Mouse (Mus musculus) inflammation-experienced regulatory T-cells, adult 16 weeks (primary cell): Measurements from ENCODE around the gene Plcb3. TPM values are rescaled to one million over a fixed set of nuclear protein-coding genes. Genes with fewer than 3 reads are reported as not detected.

Source experiments
- polyA plus RNA-seq: library from polyadenylated mRNA; unstranded; fragments of 100-300 nt; shearing (Covaris generic); gene quantifications from one replicate; pipeline ENCODE4 v1.2.1, GENCODE M21; 2017

Gene Plcb3
- polyA plus RNA-seq: 15.8 TPM

GRCm38 (mm10) chr19:6975537-6976521 is at the start of gene Plcb3:
Plcb3 (minus strand) TSS chr19:6976470.

GRCm38 (mm10) chr19:7019191-7019590 is 42.9 kb upstream of the Plcb3 start, which contains the start of gene Fermt3:
Fermt3 (minus strand) TSS chr19:7019469.

GRCm38 (mm10) chr19:6996006-6996405 is 19.7 kb upstream of the Plcb3 start, which contains the start of the genes Nudt22 and Trpt1:
Nudt22 (minus strand) TSS chr19:6996117.
Trpt1 (plus strand) TSS chr19:6996131.

GRCm38 (mm10) chr19:6992011-6992858 is 16.0 kb upstream of the Plcb3 start, which contains the start of gene Dnajc4:
Dnajc4 (minus strand) TSS chr19:6992572.

GRCm38 (mm10) chr19:6987061-6987903 is 11.0 kb upstream of the Plcb3 start, which contains the start of gene Vegfb:
Vegfb (minus strand) TSS chr19:6987651.

GRCm38 (mm10) chr19:6980381-6981093 is 4.3 kb upstream of the Plcb3 start, which contains the start of gene Fkbp2:
Fkbp2 (minus strand) TSS chr19:6980501.

GRCm38 (mm10) chr19:6974211-6975205 is 1.8 kb downstream of the Plcb3 start, which contains the start of gene Ppp1r14b:
Ppp1r14b (plus strand) TSS chr19:6974968.

GRCm38 (mm10) chr19:6942249-6942691 is 34.0 kb downstream of the Plcb3 start, which contains the start of gene Gpr137:
Gpr137 (minus strand) TSS chr19:6942480.

GRCm38 (mm10) chr19:6941372-6942248 is 34.7 kb downstream of the Plcb3 start, which contains the start of gene Bad:
Bad (plus strand) TSS chr19:6941861.

GRCm38 (mm10) chr19:6934195-6934977 is 41.9 kb downstream of the Plcb3 start, which contains the start of gene Kcnk4:
Kcnk4 (minus strand) TSS chr19:6934515.

GRCm38 (mm10) chr19:6925307-6925573 is 51.0 kb downstream of the Plcb3 start, which contains the start of gene Catsperz:
Catsperz (minus strand) TSS chr19:6925380.

GRCm38 (mm10) chr19:6921647-6922567 is 54.4 kb downstream of the Plcb3 start, which contains the start of gene Esrra:
Esrra (minus strand) TSS chr19:6921813.

GRCm38 (mm10) chr19:6909507-6910289 is 66.6 kb downstream of the Plcb3 start, which contains the start of the genes Trmt112 and Prdx5:
Trmt112 (plus strand) TSS chr19:6909698.
Prdx5 (minus strand) TSS chr19:6910106.

